Mouse (Mus musculus): ENCODE data around the gene Fcer1g. TPM values are rescaled to one million over a fixed set of nuclear protein-coding genes. Genes with fewer than 3 reads are reported as not detected.

The Fcer1g gene
- total RNA-seq, 2 experiments from 2014 or later, result 14.4 to 19.2 TPM

DNA sequence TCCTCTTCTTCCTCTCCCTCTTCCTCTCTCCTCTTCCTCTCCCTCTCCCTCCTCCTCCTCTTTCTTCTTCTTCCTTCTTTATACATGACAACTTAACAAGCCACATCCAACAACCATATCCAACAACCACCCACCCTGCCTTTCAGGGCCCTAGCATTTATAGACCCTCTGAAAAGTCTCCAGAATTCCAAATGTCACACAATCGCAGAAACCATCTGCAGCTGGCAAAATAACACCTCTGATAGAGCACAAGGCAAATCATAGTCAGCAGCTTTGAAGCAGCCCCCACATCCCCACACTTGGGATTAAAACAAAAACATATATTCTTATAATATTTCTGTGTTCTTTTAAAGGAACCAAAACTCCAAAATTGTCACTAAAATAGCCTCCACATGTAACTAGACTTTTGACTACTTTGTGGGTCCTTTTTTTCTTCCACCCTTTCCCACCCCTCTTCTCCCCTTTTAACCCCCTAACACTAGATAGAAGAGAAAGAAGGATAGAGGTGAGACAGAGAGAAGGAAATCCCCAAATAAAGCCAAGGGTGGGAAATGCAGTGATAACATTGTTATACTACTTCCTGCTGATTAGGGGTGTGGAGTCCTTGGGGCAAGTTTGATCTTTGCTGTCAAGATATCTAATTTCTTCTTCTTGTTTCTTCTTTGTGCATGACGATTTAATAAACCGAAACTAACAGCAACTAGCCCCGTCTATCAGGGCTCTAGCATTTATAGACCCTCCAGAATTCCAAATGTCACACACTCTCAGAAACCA, 32.0 kb upstream of the Fcer1g start:
- no peak for DNase-seq

DNA sequence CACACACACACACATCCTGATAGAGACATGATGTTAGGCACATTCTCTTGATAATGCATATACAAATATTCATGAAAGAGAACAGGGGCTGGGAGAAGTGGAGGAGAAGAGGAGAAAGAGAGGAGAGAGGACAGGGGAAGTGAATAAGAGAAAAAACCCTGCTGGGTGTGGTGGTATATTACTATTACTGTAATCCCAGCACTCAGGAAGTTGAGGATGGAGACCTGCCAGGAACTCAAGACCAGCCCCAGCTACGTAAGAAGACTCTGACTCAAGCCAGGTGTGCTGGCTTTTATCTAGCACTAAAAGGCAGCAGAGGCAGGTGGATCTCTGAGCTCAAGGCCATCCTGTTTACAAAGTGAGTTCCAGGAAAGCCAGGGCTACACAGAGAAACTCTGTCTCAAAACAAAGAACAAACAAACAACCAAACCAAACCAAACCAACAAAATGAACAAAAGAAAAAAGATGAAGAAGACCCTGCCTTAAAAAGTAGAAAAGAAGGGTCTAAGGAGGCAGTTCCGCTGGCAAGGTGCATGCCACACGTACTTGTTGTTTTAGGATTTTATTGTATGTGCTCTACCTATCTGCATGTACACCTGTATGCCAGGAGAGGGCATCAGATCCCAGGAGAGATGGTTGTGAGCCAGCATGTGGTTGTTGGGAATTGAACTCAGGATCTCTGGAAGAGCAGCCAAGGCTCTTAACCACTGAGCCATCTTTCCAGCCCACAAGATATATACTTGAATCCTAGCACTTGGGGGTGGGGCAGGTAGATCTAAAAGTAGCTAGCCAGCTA, 29.7 kb upstream of the Fcer1g start:
- no peak for DNase-seq

DNA sequence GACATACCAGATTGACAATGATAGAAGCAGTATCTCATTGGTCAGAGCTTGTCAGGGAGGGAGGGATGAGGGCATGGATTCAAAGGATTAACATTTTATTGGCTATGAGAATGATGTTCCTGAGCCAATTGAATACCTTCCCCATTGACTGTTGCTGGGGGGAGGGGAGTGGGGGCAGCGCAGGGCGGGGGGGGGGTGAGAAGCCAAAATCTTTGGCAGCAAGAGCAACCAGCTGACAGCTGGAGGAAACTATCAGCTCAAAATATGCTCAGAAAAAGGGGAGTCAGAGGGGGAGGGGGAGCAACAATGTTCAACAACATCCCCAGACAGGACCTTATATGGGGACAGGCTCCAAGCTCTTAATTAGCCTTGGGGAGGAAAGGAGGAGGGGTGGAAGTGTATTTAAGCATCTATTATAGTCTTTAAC, 29.0 kb upstream of the Fcer1g start:
- DNase-seq, result peak; percentile 38

DNA sequence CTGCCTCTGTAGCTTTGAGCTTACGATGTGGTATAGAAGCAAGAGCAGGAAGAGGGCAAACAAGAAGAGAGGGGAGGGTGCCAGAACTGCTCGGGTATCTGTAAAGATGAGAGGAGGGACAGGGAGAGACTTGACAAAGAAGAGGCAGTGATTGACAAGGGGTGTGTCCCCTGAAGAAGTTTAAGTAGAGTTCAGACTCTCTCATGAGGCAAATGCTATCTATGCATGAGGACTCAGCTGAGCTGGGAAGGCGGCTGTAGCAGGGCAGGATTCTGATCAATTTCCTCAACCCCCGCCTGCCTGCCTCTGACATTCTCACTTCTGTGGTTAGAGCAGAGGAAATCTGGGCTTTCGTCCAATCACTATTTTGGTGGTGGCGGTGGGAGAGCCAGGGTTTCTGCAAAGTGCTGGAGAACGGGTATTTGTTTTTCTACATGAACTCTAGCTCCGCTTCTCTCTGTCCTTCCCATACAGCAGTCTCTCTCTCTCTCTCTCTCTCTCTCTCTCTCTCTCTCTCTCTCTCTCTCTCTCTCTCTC, 28.5 kb upstream of the Fcer1g start:
- DNase-seq, result peak; percentile 79

DNA sequence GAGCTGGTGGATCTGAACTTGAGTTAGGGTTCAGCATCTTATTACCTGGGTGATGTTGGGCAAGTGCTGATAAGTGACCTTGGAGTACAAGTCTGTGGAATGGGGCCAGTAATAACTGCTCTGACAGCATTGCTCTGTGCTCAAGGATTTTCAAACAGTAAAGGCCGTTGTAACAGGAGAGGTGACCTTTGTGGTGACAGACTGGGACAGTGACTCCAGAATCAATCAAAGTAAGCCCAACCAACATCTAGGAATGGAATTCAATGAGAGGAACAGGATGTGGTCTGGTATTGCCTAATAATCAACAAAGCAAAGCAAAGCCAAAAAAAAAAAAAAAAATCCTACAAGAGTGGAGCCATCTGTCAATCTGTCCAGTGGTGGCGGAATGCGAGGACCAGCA, 26.2 kb upstream of the Fcer1g start:
- DNase-seq, result no peak

DNA sequence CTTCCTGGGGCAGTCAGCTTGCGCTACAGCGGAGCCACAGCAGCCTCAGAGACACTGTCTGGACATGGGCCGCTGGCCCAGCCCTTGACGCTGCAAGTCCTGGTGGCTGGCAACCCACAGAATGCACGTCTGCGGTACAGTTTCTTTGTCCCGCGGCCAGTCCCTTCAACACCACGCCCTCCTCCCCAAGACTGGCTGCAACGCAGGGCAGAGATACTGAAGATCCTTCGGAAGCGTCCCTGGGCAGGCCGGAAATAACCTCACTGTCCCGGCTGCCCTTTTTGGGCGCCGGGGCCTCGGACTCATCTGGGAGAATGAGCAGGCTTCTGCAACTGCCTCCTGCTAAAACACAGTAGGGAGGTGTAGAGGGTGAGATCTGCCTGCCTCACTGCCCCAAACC, 24.8 kb upstream of the Fcer1g start:
- DNase-seq, result no peak

DNA sequence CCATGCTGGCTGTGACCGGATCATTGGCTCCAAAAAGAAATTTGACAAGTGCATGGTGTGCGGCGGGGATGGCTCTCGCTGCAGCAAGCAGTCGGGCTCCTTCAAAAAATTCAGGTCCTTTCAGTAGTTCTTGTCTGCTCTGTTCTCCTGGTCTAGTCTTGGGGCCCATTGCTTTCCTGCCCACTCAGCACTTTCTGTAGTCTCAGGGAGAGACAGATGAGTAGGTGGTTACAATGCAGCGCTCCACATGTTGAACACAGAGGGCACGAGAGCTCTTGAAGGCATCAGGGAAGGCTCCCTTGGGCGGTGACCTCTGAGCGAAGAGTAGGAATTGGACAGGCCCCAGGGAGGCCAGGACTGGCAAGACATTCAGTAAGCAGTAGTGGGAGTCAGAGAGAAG, 23.6 kb upstream of the Fcer1g start:
- DNase-seq, result no peak

DNA sequence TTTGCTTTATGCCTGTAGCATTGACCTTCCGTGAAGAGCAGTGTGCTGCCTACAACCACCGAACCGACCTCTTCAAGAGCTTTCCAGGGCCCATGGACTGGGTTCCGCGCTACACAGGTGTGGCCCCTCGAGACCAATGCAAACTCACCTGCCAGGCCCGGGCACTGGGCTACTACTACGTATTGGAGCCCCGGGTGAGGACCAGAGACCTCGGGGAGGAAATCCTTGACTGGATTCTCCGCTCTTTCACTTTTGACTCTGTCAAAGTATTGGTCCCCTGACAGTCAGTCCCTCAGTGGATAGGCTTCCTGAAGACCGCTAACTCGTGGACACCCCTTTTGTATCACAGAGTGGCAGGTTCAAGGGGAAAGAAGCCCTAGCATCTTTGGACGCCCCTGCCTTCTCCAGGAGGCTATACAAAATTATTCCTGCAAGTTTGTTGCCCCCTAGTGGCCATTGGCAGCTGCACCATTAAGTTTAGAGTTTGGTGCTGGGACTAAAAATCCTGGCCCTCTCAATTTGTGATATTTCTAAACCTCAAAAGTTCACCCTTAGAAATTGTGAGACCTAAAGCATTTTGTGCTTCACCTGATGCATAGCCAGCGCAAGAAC, 22.9 kb upstream of the Fcer1g start:
- DNase-seq, result peak; percentile 79

DNA sequence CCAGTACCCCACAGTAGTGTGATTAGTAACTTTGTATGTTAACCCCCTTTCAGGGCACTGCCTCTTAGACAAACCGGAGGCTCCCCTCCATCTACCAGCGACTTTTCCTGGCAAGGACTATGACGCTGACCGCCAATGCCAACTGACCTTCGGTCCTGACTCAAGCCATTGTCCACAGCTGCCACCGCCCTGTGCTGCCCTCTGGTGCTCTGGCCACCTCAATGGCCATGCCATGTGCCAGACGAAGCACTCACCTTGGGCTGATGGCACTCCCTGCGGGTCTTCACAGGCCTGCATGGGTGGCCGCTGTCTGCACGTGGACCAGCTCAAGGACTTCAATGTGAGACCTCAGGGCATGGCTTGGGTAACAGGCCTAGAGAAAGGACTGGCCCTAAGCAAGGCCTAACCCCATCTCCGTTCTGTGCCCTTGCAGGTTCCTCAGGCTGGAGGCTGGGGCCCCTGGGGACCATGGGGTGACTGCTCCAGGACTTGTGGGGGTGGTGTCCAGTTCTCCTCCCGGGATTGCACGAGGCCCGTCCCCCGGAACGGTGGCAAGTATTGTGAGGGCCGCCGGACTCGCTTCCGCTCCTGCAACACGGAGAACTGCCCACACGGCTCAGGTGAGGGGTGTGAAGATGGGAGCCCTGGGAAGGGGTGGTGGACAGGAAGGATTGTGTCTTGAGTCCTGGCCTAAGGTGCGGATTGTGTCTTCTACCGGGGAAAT, 22.1 kb upstream of the Fcer1g start:
- DNase-seq, result peak; percentile 78

DNA sequence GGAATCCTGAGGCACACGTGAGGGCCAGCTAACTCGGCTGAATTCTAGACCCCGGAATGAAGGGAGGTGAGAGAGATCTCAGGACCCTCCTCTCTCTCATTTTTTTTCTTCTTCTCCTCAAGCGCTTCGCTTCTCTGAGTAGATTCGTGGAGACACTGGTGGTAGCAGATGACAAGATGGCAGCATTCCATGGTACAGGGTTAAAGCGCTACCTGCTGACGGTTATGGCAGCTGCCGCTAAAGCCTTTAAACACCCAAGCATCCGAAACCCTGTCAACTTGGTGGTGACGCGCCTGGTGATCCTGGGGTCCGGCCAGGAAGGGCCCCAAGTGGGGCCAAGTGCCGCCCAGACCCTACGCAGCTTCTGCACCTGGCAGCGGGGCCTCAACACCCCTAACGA, 18.2 kb upstream of the Fcer1g start:
- DNase-seq, result no peak

DNA sequence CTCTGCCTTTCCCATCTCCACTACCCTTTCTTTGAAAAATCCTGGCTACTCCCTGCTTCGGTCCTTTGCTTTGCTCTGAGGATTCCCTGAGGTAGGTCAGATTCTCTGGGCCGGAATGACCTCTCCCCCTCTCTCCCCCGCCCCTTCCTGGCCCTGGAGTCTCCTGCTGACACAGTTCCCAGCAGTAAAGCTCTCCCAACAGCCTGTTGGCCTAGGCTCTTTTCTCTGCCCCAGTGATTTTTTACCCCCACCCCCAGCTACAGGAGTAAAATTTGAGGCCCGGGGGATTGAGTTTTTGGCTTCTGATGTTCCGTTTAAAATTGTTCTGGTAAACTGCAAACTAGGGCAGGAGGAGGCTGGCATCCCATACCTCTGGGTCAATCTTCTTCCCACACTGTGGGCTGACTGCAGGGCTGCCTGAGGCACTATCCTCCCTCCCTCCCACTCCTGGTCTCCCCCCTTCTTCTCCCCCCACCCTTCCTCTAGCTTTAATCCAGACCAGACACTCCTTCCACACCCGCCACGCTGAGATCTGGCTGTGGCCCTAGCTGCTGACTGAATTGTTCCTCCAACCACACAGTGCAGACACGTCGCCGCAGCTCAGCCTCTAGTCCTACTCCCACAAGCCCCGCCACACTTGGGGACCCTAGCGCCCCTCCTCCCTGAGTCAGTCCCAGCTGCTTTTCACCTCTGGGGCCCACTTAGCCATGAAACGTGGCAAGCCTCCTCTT, 17.6 kb upstream of the Fcer1g start:
- peak; percentile 63 for DNase-seq

DNA sequence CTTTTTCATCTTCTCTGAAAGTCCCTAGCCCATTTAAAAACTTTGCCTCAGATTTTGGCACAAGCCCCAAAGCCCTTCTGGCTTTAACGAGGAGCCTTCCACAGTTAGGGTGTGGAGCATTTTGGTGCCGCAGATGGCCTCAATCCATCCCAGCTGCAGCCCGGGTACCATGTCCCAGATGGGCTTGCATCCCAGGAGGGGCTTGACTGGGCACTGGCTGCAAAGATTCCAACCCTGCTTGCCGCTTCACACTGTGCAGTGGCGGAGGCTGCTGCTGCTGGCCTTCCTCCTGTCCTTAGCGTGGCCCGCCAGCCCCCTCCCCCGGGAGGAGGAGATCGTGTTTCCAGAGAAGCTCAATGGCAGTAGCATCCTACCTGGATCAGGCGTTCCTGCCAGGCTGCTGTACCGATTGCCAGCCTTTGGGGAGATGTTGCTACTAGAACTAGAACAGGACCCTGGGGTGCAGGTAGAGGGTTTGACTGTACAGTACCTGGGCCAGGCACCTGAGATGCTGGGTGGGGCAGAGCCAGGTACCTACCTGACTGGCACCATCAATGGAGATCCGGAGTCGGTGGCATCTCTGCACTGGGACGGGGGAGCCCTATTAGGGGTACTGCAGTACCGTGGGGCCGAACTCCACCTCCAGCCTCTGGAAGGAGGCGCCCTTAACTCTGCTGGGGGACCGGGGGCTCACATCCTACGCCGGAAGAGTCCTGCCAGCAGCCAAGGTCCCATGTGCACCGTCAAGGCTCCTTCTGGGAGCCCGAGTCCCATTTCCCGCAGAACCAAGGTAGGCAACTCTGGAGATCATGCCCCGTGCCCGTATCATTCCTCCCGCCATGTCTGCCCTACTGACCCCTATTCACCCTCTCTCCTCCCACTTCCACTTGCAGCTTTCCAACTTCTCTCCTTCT, 16.8 kb upstream of the Fcer1g start, which contains the start of gene Ndufs2:
TSS of gene Ndufs2 (minus strand) at position 709 of the 914 bp plus-strand sequence.
- DNase-seq, result no peak

DNA sequence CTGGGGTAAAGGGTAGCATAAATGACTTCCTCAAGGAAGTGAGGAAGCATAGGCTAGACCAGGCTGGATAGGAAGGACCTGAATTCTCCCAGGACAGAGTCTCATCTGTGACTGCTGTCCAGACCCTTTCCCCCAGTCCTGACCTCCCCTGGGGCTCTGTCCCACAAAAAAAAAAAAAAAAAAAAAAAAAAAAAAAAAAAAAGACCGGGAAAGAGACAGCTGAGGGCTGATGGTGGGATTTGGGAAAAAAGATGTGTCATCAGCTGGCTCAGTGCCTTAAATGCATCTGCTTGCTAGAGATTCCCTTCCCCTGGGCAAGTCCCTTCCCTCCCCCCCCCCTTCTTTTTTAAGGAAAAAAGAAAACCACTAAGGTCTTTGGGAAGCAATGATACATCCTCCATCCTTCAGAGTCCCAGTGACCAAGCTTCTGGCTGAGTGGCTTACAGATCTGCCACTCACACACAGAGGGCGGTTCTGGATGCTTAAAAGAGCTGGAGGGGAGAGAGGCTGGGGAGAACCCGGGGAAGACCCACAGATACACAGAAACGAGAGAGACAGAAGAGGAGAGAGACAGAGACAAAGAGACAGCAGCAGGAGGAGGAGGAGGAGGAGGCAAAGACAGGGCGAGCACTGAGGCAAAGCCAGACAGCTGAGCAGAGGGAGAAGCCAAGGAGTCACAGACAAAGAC, 15.9 kb upstream of the Fcer1g start, which contains the start of gene Adamts4:
TSS of gene Adamts4 (plus strand) at position 509 of the 688 bp plus-strand sequence.
- DNase-seq, result peak; percentile 54

DNA sequence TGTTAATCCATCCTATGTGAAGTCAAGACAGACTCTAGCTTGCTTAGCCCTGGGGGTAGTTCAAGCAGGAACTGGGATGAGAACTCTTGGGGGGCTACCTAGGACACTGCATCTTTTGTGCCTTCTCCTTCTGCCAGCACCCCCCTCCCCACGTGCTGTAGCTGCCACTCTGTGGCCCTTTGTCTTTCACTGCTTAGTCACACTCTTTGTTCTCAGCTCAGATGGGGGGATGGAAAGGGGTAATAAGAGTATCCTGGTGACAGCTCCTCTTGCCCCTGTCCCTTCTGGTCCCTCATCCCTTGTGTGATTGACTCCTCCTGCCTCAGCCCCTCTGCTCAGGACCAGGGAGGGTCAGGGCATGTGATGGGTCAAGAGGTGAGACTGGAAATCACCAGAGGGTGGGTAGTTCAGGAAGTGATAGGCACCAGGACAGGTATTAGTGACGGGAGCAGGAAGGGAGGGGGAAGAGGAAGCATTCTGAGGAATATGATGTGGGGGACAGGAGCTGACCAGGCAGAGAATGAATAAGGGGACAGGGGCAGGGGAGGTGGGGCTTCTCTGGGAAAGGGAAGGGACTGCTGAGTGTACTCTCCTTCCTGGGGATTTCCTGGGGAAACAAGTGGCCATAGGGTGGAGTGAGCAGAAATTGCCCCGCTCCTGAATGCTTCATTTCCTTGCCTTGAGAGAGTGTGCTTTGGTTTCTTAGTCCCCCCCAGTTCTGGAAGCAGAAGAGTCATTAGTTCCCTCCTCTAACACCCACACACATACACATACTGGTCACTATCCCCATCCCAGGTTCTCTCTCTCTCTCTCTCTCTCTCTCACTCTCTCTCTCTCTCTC, 14.4 kb upstream of the Fcer1g start:
- no peak for DNase-seq

DNA sequence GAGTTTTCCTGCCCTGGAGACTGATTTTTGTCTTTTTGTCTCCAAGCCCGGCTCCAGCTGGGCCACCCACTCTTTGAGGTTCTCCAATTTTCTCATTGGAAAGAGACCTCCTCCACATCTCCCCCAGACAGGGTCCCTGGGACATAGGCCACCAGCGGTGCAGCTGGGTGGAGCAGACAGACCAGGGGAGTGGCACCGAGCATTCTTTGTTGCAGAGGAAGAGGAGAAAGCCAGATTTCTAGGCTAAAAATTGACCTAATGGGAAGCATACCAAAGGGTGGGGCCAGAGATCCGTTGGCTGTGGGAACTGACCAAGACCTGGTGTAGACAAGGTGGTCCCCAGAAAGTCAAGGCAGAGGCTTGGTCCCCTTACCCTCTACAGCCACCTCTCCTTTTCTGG, 13.8 kb upstream of the Fcer1g start:
- DNase-seq, result no peak

DNA sequence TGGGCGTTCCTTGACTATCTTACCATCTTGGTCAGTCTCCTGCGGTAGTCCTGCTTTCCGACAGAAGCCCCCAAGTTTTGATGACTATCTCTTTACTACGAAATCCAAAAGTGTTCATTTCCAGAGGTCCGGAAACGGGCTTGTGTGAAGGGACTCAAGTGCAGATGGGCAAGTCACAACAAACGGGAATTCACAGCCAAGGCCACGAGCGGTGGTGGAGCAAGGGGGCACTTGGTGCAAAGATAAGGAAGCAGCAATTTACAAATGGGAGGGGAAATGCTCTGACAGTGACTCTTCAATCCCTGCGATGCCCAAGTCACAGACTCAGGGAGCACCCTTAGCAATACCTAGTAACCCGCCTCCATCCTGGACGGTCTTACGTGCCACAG, 13.3 kb upstream of the Fcer1g start:
- no peak for DNase-seq

DNA sequence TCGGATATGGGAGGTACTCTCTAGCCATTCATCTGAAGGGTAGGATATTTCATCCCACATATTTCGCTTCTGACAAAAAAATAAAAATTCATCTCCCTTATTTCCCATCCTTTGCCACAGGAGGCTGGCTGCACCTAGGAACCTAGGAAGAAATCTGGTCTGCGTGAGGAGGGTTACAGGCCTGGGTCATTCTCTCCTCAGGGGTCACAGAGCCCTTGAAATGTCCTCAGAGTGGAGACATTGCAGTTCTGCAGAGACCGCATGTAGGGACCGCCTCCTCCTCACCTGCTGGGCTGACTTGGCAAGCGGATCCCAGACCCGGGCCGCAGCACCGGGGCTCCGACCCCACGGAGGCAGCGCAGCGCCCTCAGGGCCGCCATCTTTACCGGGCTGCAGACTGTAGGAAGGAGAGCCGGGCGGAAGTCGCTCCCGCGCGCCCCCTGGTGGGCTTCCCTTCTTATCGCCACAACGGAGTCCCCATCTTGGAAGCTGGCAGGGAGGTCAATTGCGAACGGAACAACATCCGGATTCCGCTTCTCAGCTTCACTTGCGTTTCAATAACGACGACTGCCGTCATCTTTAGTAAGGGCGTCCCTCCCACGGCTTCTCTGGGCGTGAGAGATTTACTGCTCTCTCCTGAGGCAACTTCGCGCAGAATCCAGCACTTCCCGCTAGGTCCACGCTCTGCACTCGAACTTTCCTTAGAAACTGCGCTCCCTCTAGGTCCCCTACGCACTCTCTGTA, 12.7 kb upstream of the Fcer1g start:
- DNase-seq, result peak; percentile 98

DNA sequence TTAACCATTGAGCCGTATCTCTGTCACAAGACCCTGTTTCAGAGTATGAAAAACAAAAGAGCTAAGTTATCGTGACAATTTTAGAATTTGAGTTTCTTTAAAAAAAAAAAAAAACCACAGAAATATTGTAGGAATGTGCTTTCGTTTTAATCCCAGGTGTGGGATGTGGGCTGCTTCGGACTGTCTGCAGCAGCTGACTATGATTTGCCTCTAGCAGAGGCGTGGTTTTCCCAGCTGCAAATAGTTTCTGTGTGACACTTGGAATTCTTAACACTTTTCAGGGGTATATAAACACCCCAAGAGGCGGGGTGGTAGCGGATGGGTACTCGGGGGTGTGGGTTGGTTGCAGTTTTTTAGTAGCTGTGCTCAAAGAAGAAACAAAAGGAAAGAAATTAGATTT, 11.2 kb upstream of the Fcer1g start:
- DNase-seq, result no peak

Measured in adrenal gland, postnatal 10 days (tissue).